Mouse (Mus musculus): ENCODE data around the gene Tbck.

DNA sequence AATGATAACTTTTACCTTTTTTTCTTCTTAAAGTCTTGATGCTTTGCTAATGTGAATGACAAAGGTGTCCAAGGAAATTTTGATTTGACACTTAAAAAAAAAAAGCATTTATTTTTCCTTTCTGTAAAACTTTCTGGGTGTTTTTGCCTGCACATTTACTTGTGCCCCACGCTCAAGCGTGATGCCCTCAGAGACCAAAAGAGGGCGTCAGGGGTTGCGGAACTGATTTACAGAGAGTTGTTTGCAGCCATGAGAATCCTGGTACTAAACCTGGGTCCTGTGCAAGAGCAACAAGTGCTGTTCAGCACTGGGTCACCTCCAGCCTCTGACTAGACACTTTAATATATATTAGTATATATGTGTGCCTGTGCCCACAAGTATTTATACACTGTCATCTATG, 23.0 kb downstream of the Tbck start:
- no peak for TF ChIP-seq POLR2A (IDR thresholded peaks at IDR 0.05; ENCODE audit: low read depth, low read length)
- TF ChIP-seq CTCF (conservative IDR thresholded peaks at IDR 0.05; ENCODE audit: insufficient read depth, insufficient read length, low read depth, low read length) = no peak

Data from kidney, adult 2 months (tissue).